Mouse (Mus musculus) forebrain, postnatal 0 days (tissue): ENCODE data around the gene Ankdd1b. TPM values are rescaled to one million over a fixed set of nuclear protein-coding genes. Genes with fewer than 3 reads are reported as not detected.

Experiments used
- ATAC-seq: fragments of 200-750 bp; cut with Nextera tagmentation; 2 replicates; pipeline ENCODE4 v1.8.0; 2017; ENCODE audit warnings: mild to moderate bottlenecking, moderate library complexity
- DNase-seq: peaks from one replicate; pipeline ENCODE4 v3.0.0-alpha.2; 2015
- H3K27ac ChIP-seq: fragments of 300-500 bp; sonication (generic); 2 replicates; pipeline ENCODE4 v1.5.1; 2014; ENCODE audit warnings: low read depth, mild to moderate bottlenecking, antibody characterized with exemption, low read length, moderate library complexity, mixed read lengths
- H3K27me3 ChIP-seq: fragments of 300-500 bp; sonication (generic); 2 replicates; pipeline ENCODE4 v1.6.1; 2014; ENCODE audit warnings: mild to moderate bottlenecking, low read length, mixed read lengths; ENCODE audit not compliant: insufficient read depth
- H3K36me3 ChIP-seq: fragments of 300-500 bp; sonication (generic); 2 replicates; pipeline ENCODE4 v1.6.1; 2014; ENCODE audit warnings: mild to moderate bottlenecking, moderate library complexity; ENCODE audit not compliant: insufficient read depth
- H3K4me1 ChIP-seq: fragments of 300-500 bp; sonication (generic); 2 replicates; pipeline ENCODE4 v1.6.1; 2014; ENCODE audit warnings: antibody characterized with exemption; ENCODE audit not compliant: insufficient read depth
- H3K4me2 ChIP-seq: fragments of 300-500 bp; sonication (generic); 2 replicates; pipeline ENCODE4 v1.6.1; 2014; ENCODE audit warnings: low read depth, mild to moderate bottlenecking, moderate library complexity
- H3K4me3 ChIP-seq: fragments of 300-500 bp; sonication (generic); 2 replicates; pipeline ENCODE4 v1.5.1; 2014; ENCODE audit warnings: low read depth, low read length, mixed read lengths
- H3K9ac ChIP-seq: fragments of 300-500 bp; sonication (generic); 2 replicates; pipeline ENCODE4 v1.6.1; 2014; ENCODE audit warnings: mild to moderate bottlenecking
- H3K9me3 ChIP-seq: fragments of 300-500 bp; sonication (generic); 2 replicates; pipeline ENCODE4 v1.6.1; 2016; ENCODE audit warnings: low read length
- CTCF ChIP-seq: sonication (generic); IDR thresholded peaks from 2 replicates; pipeline ENCODE4 v1.5.1; 2016; ENCODE audit warnings: antibody characterized with exemption, control low read depth, low read depth
- WGBS: fragments of 180-500 bp; shearing (Covaris S2); extraction: QIAGEN DNeasy Blood & Tissue Kit; methylation state at CpG from one replicate; pipeline ENCODE4 v1.1.7; 2014; 5-methylcytosine and 5-hydroxymethylcytosine counted together
- polyA plus RNA-seq: library from polyadenylated mRNA; unstranded; fragments of >200 nt; fragmentation: Nextera tagmentation; extraction: Ambion mirVana; gene quantifications from 2 replicates; pipeline ENCODE4 v1.2.1, GENCODE M21; 2015
- total RNA-seq: library from RNA; depleted of rRNA; stranded (reverse); fragments of >200 nt; gene quantifications from 2 replicates; pipeline ENCODE4 v1.2.3, GENCODE M21; 2014

Ankdd1b gene
- total and polyA plus RNA-seq, 2 experiments from 2014 or later = not detected

DNA sequence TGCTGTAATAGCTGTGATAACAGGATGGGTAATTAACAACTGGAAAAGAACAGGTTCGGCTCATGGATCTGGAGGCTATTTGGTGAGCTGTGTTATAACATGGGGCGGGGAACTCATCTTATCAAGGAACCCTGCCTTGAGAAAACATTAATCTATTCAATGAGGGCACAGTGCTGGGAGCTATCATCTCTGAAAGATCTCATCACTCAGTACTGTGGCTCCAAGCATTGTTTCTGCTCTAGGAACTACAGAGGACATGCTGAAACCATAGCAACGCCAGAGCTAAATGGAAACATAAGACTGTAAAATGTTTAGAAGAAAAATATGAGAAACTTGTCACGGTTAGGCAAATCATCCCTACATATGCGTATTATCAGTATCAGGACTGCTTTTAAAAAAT, 13.0 kb downstream of the Ankdd1b start:
- DNase-seq (peak; percentile 33), ATAC-seq (peak; percentile 58; the same call in 1 of the 2 replicates)
- 73% methylated on average over 5 of the region's 5 CpGs for WGBS
- Histone ChIP-seq H3K9me3 (no peaks in the 10 kb centered on the region), H3K4me2 (no peak overlapping the region), H3K27ac (no peak overlapping the region), H3K36me3 (no peaks in the 10 kb centered on the region), H3K4me1 (no peaks in the 10 kb centered on the region), H3K27me3 (no peaks in the 10 kb centered on the region), H3K9ac (no peak overlapping the region), H3K4me3 (no peak overlapping the region)
- no peak for TF ChIP-seq CTCF

DNA sequence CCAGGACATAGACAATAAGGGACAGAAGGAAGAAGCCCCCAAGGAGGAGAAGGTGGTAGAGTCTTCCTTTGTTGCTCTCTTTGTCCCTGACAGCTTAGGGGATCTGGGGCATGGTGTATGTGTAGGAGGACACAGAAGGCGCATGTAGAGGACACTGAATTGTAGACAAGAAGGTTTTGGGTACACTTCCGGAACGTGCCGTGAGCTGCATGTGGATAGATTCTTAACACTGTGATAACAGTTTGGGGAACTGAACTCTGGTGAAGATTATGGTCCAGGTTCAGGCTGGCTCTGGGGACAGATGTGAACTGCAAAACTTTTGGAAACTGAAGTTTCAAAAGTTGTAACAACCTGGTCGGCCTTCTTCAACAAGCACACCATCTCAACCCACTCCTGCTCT, 13.4 kb downstream of the Ankdd1b start:
- Histone ChIP-seq H3K9me3 (no peaks in the 10 kb centered on the region), H3K4me3 (no peak overlapping the region), H3K27me3 (no peaks in the 10 kb centered on the region), H3K9ac (no peak overlapping the region), H3K36me3 (no peaks in the 10 kb centered on the region), H3K4me1 (no peaks in the 10 kb centered on the region), H3K27ac (no peak overlapping the region), H3K4me2 (no peak overlapping the region)
- ATAC-seq (no peak), DNase-seq (no peak)
- WGBS = 93% methylated on average over 5 of the region's 5 CpGs
- no peak for TF ChIP-seq CTCF

DNA sequence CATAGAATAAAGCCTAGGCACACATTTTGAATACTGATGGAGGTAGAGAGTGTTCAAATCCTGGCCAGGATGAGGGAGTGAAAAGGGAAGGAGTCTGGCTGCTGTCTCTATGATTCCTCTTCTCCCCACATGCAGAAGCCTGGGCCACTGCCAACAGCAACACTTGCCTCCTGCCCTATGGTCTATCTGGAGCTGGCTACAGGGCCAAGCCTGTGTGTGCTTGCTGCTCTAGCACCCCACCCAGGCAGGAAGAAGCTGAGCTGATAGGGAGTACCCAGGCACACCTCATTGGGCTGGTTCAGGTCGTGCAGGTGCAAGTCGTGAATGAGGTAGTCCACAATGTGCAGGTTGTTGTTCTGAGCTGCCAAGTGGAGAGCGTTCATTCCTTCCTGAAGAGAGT, 16.7 kb downstream of the Ankdd1b start:
- no peak for DNase-seq
- Histone ChIP-seq H3K9me3 (no peaks in the 10 kb centered on the region), H3K4me3 (no peak overlapping the region), H3K36me3 (no peaks in the 10 kb centered on the region), H3K27me3 (no peaks in the 10 kb centered on the region), H3K4me2 (no peak overlapping the region), H3K27ac (no peak overlapping the region), H3K9ac (no peak overlapping the region), H3K4me1 (no peaks in the 10 kb centered on the region)
- no peak for TF ChIP-seq CTCF
- WGBS = 78% methylated on average over 3 of the region's 3 CpGs
- no peak for ATAC-seq

DNA sequence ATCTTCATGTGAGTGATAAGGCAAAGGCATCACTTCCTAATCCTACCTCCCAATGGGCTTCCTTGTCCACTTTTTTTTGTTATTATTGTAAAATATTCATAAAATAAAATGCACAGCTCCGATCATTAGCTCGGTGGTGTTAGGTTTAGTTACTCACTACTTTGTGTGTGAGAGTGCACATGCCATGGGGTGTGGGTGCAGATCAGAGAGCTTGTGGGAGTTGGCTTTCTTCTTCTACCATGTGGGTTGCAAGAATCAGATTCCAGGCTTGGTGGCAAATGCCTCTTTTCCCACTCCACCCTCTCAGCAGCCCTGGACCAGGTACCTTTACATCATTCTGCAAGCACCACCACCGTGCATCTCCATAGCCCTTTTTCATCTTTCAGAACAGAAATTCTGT, 18.4 kb downstream of the Ankdd1b start:
- Histone ChIP-seq H3K27me3 (no peaks in the 10 kb centered on the region), H3K9ac (no peak overlapping the region), H3K9me3 (no peaks in the 10 kb centered on the region), H3K4me2 (no peak overlapping the region), H3K4me3 (no peak overlapping the region), H3K4me1 (no peaks in the 10 kb centered on the region), H3K36me3 (no peaks in the 10 kb centered on the region), H3K27ac (no peak overlapping the region)
- no peak for TF ChIP-seq CTCF
- WGBS = 93% methylated on average over 3 of the region's 3 CpGs
- DNase-seq = no peak
- ATAC-seq = no peak

DNA sequence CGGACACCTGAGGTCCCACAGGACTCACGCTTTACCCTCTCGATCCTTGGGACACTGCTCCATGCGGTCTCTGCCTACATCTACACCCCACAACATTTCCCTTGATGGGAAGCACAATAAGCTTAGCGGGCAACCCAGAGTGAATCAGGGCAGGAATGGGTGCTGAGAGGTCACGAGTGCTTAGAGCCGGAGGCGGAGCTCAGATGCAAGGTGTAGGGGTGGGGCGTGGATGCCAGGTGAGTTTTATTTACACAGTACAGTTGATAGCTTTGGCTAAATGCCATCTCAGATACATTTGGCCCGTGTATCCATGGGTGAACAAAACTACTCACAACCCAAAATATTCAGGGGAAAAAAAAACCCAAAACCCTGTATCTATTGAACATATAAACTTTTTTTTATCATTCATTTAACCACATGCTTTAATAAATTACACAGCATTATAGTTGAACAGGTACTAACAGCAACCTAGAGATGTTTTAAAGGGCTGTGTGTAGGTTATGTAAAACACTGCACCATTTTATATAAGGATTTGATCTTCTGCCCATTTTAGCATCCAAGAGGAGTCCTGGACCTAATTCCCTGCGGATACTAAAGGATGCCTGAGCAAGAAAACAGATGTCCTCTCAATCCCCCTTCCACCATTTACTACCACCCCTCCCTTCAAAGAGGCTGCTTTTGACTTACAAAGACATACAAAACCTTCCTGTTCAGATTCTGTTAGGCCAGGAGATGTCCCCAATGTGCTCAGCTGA, 19.4 kb downstream of the Ankdd1b start:
- no peak for TF ChIP-seq CTCF
- WGBS = 90% methylated on average over 11 of the region's 11 CpGs
- no peaks in the 10 kb centered on the region for H3K36me3 ChIP-seq
- no peak overlapping the region for H3K9ac ChIP-seq
- no peak for DNase-seq
- H3K9me3 ChIP-seq = no peaks in the 10 kb centered on the region
- H3K27ac ChIP-seq = no peak overlapping the region
- H3K4me1 ChIP-seq = no peaks in the 10 kb centered on the region
- H3K27me3 ChIP-seq = no peaks in the 10 kb centered on the region
- H3K4me2 ChIP-seq = no peak overlapping the region
- no peak for ATAC-seq
- no peak overlapping the region for H3K4me3 ChIP-seq

DNA sequence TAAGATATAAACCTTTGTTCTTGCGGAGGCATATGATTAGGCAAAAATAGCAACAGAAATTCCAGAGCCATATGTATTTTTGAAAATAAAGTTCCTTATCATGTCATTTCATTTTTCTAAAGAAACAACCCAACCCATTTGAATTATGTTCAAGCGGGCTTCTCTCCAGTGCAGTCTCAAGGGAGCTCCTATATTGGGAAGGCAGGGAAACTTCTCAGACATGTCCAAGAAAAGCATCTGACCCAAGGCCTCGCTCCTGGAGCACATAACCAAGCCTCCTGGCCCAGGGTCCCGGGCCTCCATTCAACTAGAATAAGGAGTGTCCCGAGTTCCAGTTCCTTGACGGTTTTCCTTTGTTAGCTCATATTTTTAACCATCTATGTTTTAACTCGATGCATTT, 20.1 kb downstream of the Ankdd1b start:
- Histone ChIP-seq H3K4me2 (no peak overlapping the region), H3K9me3 (no peaks in the 10 kb centered on the region), H3K36me3 (no peaks in the 10 kb centered on the region), H3K4me1 (no peaks in the 10 kb centered on the region), H3K4me3 (no peak overlapping the region), H3K27ac (no peak overlapping the region), H3K9ac (no peak overlapping the region), H3K27me3 (no peaks in the 10 kb centered on the region)
- DNase-seq (no peak), ATAC-seq (no peak)
- no peak for TF ChIP-seq CTCF
- 86% methylated on average over 7 of the region's 7 CpGs for WGBS

DNA sequence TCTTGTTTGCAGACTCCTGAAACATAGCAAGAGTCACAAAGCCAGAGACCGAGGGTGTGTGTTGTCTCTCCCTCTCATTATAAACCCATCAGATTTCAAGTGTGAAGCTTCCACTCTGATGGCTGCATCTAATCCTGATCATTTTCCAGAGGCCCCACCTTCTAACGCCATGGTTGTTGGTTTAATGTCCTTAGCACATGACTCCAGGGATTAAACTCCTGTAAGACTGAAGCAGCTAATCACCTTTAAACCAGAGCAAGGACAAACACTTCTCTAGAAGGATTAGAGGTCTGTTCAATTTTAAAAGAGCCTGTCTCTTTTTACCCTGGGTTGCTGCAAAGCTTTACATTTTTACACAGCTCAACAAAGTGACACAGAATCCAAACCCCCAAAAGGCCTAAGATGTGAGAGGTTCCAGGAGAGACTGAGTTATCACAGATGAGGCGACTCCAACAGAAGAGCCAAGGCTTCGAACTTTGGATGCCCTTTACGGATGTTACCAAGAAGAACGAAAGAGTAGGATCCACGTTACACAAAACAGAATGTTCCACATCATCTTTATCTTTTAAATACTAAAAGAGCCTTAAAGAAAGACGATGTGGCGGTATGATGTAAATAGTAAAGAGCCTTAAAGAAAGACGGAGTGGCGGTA, 20.7 kb downstream of the Ankdd1b start:
- Histone ChIP-seq H3K4me1 (no peaks in the 10 kb centered on the region), H3K4me2 (no peak overlapping the region), H3K27ac (no peak overlapping the region), H3K9me3 (no peaks in the 10 kb centered on the region), H3K27me3 (no peaks in the 10 kb centered on the region), H3K4me3 (no peak overlapping the region), H3K9ac (no peak overlapping the region), H3K36me3 (no peaks in the 10 kb centered on the region)
- WGBS = 79% methylated on average over 11 of the region's 11 CpGs
- TF ChIP-seq CTCF = no peak
- no peak for ATAC-seq
- no peak for DNase-seq
